Mouse (Mus musculus): Measurements from ENCODE around the gene Prune2.

Gene Prune2

DNA sequence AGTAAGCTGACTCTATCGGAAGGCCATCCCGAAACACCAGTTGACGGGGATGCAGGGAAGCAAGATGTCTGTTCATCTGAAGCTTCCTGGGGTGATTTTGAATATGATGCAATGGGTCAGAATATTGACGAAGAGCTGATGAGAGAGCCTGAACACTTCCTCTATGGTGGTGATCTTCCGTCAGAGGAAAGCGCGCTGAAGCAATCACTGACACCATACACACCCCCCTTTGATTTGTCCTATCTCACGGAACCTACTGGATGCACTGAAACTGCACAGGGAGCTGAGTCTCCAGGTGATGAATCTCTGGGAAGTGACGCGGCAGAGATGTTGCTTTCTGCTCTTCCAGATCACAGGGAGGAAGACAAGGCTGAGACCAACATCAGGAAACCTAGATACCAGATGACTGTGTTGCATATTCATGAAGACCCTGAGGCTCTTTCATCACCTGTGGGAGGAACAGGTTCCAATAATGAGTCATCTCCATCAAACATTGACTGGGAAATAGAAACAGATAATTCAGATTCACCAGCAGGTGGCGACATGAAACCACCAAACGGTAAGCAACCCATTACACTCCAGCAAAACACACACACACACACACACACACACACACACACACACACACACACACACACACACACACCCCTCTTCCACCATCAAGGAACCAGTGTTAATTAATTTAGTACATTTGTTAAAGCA lies 168.3 kb downstream of the Prune2 start:
- no peak for DNase-seq (ENCODE audit: extremely low read depth, low read depth, low spot score)

DNA sequence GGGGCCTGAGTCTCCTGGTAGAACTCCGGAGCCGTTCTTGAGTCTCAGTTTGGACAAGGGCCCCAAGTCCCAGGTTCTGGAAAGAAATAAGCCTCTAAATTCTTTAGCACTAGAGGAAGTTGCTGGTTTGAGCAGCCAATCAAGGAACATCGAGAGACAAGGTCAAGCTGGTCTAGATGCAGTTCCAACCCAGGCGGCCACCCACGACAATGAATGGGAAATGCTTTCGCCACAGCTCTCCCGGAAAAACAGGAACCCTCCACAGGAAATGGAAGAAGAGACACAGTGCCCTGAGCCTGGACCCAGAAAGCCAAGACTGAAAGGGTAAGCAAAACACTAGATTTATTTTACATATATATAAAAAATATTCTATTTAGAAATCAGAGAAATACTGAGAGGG lies 169.5 kb downstream of the Prune2 start:
- no peak for DNase-seq (ENCODE audit: extremely low read depth, low read depth, low spot score)

DNA sequence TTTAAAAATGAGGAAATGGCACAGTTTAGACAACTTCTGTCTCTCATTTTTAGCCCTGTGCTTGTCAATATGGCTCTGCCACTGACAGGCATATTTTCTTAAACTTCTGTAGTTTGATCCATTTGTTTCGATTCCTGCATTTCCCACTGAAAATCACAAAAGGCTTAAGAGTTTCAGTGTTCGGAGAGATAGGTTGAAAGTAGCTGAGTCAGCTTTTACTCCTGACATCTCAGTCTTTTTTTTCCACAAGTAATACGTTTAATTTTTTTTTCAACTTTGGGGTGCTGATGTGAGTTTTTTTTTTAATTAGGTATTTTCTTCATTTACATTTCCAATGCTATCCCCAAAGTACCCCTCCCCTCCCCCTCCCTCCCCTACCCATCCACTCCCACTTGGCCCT lies 174.6 kb downstream of the Prune2 start:
- no peak for DNase-seq (ENCODE audit: extremely low read depth, low read depth, low spot score)

DNA sequence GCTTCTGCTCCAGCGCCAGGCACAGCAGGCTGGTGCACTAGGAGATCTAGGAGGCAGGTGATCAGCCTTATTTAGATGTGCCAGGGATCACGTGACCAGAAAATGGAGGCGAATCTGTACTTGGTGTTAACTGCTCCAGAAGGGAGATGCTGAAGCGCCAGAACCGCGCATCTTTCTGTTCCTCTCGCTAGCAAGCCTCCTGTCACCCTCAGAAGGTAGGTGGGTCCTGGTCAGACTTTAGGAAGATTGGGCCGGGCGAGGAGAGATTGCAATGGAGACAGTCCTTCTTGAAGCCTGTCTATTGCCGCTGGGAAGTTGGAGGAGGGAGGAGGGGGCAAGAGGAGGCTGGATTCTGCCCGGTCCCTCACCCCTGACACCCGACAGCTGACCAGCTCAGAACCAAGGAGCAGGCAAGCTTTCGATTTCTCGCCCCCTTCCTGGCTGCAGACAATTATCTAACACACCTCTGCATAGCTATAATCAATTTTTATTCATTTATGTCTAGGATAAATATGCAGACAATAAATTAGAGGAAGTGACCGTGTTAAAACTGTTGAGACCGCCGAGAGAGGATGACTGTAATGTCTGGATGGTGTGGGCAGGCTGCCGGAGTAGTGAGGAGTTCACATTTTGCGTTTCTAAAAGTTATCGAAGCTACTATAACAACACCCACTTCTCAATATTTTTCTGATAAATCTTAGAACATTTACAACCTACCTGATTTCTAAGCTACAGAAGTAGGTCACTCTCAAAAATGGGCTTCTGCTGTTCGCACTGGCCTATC lies 181.0 kb downstream of the Prune2 start:
- DNase-seq (ENCODE audit: extremely low read depth, low read depth, low spot score), result no peak

DNA sequence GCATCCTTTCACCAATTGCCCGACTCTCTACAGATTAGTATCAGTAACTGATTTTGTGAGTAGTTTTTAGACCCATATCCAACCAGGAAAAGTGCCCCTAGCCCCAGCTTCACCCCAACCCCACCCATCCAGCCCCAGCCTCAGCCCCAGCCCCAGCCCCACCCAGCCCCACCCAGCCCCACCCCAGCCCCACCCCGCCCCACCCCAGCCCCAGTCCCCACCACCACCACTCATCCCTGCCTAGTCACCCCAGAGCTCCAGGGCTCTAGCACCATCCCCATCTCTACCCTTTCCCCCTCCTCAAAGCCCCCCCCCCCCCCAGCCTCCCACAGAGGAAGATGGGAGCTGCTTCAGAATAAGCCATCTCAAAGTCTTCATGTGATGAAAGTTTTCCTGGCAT lies 181.7 kb downstream of the Prune2 start:
- no peak for DNase-seq (ENCODE audit: extremely low read depth, low read depth, low spot score)

DNA sequence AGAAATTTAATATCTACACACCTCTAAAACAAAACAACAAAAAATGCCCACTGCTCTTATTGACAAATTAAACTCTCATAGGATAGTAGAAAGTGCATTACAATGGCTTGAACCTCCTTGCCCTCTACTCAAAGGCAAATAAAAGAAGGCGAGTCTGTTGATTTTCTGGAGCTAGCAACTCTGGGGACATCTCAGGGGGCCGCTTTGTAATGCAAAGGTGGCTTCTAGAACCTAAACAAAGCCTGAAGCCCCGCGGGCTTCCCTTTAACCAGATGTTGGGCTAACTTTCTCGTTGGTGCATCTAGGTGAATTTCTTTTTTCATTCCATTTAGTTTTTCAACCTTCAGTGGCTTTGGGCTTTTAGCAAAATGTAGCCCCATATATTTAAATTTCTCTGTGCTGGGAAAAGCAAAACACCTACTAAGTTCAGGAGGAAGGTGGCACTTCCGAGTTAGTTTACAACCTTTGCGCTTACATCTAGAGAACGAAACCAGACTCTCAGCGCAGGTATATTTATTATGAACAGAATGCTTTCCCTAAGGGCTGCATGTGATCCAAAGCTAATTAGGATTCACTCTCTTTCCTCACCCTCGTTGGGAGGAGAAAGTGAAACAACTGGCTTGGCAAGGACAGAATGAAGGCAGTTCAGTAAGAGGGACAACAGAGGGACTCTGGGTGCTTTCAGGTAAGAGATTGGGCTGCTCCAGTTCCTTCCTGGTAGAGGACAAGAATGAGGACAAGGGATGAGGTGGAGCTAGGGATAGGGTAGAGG lies 182.4 kb downstream of the Prune2 start:
- no peak for DNase-seq (ENCODE audit: extremely low read depth, low read depth, low spot score)

DNA sequence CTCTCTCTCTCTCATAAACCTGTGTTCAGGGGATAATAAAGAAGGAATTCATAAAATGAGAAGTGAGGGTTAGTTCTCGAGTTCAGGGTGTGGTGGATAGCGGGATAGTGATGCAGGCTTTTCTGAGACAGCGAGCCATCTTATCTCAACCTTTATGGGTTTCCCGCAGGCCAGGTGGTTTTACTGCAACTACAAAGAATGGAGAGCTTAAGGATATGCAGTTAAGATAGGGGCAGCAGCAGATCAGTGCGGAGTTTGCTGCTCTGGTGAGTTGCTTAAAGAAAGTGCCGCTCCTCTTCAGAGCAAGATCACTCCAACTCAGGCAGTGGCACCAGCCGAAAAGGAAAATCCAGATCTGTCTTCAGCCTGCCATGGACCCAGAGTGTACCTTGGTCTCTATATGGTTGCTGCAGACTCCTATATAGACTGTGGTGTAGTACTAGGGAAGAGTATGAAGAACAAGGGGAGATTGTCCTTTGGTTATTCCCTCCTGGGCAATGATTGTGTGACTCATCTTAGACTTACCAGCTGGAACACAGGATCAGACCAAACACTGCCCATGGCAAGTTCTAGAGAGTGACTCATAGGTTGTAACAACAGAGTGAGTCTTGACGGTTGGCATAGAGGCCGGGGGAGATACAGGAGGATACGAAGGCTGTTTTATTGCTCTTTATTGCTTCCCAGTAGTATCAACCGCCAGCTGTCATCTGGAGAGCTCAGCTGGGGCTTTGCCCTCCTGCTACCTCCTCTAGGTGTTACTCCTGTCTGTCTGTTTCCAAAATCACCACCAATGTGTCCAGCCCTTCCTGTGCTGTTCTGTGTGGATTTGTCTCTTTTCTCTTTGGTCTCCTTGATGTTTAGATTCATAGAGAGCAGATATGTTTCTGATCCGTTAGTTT lies 184.3 kb downstream of the Prune2 start:
- no peak for DNase-seq (ENCODE audit: extremely low read depth, low read depth, low spot score)

DNA sequence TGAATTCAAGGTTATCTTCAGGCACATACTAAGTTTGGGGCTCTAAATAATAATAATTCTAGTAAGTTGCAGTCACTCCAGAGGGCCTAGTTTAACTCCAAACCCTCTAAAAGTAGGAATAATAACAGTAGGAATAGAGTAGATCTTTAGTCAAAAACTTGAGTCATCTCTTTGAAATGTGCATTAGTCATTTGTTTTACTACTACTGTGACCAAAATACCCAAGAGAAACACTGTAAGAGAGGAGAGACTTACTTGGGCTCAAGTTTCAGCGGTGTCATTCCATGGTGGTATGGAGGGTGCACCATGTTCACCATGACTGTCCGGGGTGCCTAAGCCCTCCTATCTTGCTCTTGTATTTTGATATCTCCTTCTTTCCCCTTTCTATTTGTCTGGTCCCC lies 187.3 kb downstream of the Prune2 start:
- DNase-seq (ENCODE audit: extremely low read depth, low read depth, low spot score), result no peak

DNA sequence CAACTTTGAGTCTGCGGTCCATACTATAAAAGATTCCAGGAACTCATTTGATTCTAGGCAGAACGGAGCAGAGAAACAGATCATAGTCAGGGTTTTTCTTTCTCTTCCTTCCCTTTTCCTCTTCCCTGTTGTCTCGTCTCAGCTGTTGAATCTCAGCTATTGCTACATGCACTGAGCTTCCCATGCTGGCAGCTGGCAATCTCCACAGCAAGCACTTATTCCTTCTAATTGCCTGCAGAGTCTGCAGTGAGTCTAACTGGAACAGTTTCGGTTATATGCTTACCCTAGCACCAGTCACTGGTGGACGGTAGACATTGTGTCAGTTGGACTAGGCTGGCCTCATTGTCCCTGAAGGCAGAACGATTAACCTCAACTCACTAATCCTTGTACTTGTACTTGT lies 188.3 kb downstream of the Prune2 start:
- DNase-seq (ENCODE audit: extremely low read depth, low read depth, low spot score), result no peak

DNA sequence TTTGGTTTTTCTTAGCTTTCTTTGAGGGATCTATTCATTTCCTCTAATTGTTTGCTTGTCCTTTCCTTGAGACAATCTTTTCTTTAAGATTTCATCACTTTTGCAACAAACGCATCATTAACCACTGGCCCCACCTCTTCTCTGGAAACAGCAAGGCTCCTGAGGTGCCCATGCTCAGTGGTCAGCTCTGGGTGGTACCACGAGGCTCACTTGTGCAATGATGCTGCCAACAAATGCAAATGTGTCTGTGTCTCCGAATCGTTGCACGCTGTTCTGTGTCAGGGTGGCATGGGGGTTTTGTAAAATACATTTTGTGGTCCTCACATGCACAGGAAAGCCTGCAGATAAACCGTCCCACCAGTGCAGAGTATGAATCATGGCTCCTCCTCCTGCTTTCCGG lies 194.1 kb downstream of the Prune2 start:
- DNase-seq (ENCODE audit: extremely low read depth, low read depth, low spot score), result no peak

DNA sequence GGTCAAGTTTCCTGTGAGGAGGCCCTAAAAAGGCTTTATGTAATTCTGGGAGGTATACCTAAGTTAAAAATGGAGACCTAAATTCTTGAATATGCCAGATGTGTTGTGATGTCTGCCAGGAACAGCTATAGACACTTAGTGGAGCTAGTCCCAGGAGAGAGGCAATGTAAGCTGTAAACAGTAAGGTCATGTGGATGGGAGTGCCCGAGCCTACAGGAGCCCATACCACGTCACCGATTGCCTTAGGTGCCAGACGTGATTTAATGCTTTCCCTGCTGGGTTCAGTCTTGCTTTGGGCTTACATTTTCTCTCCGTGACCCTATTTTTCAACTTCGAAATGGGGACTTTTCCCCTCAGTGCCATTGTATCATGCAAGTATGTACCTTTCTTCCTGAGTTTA lies 195.9 kb downstream of the Prune2 start:
- DNase-seq (ENCODE audit: extremely low read depth, low read depth, low spot score), result no peak

DNA sequence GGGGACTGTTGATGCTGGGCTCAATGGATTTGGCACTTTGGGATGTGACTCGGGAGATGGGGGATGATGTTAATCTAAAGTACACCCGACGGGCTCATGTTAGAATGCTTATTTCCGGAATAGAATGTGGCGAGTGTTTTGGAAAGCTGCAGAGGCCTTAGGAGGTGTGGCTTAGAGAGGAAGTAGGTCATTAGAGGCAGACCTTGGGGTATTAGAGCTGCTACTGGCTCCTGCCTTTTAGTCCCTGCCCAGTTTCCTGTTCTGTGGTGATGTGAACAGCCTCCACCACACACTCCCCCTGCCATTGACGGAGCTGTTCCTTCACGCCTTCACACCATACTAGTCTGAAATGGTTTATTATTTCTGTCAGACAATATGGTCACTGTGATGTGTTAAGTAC lies 196.5 kb downstream of the Prune2 start:
- no peak for DNase-seq (ENCODE audit: extremely low read depth, low read depth, low spot score)

DNA sequence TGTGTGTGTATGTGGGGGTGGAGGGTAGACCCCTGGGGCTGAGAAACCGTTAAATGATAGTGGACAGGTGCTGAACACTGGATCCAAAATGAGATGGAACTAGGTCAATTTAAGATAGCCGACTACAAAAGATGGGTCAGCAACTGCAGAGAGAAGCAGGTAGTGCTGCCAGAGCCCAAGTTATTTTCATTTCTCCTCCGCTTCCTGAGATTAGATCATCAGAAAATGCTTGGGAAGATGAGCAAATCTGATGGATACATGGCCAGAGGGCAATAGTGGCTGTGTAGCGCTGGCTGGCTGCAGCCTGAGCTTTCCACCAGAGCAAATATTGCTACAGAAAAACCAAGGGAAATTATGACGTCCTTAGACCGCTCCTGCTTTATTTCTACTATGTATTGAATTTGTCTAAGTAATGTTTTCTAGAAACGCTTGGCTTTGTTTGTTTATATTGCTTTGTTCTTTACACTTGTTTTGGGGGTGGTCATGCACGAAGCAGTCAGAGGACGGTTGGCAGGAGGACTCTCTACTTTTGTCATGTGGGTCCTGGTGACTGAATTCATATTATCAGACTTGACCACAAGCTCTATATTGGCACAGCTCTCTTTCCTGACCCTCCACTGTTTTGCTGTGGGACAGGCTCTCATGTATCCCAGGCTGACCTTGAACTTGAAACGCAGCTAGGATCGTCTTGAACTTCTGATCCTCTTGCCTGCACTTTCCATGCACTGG lies 198.2 kb downstream of the Prune2 start:
- DNase-seq (ENCODE audit: extremely low read depth, low read depth, low spot score), result peak; percentile 10

DNA sequence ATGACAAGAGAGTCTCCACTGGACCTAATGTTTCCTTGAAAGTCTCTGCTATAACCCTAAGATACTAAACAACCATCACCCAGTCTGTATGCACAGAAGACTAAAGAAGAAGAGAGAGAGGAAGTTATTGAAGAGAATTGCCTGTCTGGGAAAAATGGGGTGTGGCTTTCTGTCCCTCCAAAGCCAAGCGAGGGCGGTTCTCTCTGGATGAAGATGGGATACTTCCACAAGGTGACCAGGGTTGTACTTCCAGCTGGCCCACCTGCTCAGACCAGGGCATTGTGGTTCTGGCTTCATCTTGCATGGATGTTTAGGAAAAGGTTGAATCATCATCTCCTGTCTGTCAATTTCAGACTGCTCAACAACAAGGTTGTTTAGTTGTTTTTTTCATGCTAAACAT lies 199.3 kb downstream of the Prune2 start:
- no peak for DNase-seq (ENCODE audit: extremely low read depth, low read depth, low spot score)

DNA sequence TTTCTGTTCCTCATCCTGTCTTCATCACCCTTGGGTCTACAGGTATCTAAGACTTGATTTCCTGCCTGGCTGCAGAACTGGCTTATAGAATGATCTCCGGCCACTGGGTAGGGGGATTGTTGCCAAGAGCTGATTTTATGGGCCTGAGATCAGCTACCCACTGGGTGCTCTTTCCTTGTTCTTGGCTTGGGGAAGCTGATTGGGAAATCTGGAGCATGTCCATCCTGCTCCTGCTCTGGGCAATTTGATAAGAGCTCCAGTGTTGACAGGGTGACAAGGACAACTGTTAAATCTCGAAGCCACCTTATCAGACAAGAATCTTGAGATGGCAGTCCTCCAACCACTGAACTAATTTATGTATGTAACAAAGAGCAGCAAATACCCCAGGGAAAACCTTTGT lies 203.8 kb downstream of the Prune2 start:
- no peak for DNase-seq (ENCODE audit: extremely low read depth, low read depth, low spot score)

DNA sequence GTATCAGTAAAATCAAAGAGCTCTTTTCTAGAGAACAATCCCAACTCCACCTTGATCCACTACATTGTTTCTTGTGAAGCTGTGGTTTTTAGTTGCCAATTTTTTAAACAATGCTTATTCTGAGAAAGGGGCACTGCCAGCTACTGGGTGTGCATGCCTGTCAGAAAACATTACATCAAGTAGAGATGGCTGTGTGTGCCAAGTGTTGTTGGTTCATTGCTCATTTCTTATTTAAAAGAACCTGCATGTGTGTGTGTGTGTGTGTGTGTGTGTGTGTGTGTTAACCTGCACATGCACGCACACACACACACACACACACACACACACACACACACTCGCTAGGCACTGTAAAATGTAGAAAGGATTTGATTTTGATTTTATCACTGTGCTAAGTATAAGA lies 204.3 kb downstream of the Prune2 start:
- no peak for DNase-seq (ENCODE audit: extremely low read depth, low read depth, low spot score)

DNA sequence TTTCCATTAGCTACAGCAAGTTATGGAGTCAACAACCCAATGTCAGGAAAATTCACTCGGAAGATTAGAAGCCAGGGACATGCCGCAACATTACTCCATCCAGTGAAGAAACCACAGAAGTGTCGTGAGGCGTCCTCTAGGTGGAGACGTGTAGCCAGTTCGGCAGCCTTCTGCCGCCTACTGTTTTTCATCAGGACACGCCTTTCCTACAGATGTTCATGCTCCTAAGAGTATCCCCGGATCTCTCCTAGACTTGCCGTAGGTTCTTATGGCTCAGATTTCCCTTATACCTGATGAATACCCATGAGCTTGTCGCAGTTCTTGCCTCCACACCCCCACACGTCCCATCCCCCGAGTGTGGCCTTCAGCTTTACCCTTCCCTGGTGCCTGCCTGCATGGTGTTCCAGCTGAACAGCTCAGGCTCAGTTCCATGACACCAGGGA lies 207.6 kb downstream of the Prune2 start:
- no peak for DNase-seq (ENCODE audit: extremely low read depth, low read depth, low spot score)

DNA sequence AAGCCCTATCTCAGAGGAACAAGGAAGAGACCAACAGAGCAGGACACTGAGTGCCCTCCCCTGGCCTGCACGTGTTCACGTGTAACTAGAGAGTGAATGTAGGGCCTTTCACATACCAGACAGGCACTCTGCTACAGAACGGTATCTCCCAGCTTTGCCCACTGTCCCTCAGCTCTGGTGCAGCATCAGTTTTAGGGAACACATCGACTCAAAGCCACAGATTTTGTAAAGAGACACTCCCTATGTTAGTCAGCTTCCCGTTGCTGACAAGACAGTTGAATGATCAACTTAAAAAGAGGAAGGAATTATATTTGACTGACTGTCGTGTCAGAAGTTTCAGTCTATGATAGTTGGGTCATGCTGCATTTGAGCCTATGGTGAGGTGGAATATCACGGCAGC lies 210.4 kb downstream of the Prune2 start:
- no peak for DNase-seq (ENCODE audit: extremely low read depth, low read depth, low spot score)

DNA sequence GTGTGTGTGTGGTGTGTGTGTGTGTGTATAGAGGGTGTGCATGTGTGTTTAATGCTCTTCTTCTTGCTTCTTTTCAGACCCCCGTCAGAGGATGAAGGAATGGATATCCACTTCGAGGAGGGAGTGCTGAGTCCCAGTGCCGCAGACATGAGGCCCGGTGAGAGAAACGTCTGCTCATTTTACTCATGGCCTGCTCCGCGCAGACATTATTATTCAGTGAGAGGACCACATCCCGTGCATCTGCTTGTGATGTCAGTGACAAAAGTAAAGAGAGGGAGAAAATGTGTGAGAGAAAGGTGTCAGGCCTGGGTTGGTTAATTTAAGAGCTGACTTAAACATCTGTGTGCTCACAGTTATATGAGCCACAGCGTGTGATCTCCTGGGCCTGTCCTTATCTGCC lies 212.3 kb downstream of the Prune2 start:
- no peak for DNase-seq (ENCODE audit: extremely low read depth, low read depth, low spot score)

DNA sequence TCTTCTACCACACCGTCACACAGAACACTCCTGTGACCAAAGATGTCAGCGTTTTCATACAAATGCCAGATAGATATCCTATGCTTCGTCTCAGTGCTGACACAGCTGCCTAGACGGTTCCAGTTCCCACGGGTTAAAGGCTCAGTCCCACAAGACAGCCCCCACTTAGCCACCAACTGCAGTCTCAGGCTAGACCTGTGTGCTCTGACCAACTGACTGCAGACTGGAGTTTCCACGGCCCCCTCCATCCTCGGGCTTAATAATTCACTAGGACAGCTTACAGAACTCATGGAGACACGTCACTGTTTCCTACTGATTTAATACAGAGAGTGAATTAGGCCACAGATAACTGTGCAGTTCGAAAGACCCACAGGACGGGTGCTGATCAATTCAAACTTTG lies 213.8 kb downstream of the Prune2 start:
- DNase-seq (ENCODE audit: extremely low read depth, low read depth, low spot score), result no peak
